Mouse (Mus musculus) embryonic facial prominence, embryonic 15.5 days (tissue): ENCODE measurements around the gene Cela3a. TPM values are rescaled to one million over a fixed set of nuclear protein-coding genes. Genes with fewer than 3 reads are reported as not detected.
A peak's percentile ranks its signal among the peaks of the same experiment; 100 is the strongest.

Source experiments
- ATAC-seq: fragments of 200-750 bp; cut with Nextera tagmentation; 2 replicates; pipeline ENCODE4 v1.8.0; 2017; ENCODE audit warnings: low read depth, moderate TSS enrichment; ENCODE audit not compliant: insufficient number of reproducible peaks, low FRiP score, low TSS enrichment
- H3K27ac ChIP-seq: fragments of 300-500 bp; sonication (generic); replicated peaks from 2 replicates; pipeline ENCODE4 v1.5.1; 2015; ENCODE audit warnings: mild to moderate bottlenecking, inconsistent platforms
- H3K27me3 ChIP-seq: fragments of 300-500 bp; sonication (generic); 2 replicates; pipeline ENCODE4 v1.6.1; 2015; ENCODE audit warnings: inconsistent platforms
- H3K36me3 ChIP-seq: fragments of 300-500 bp; sonication (generic); 2 replicates; pipeline ENCODE4 v1.6.1; 2015; ENCODE audit warnings: mild to moderate bottlenecking, inconsistent platforms
- H3K4me1 ChIP-seq: fragments of 300-500 bp; sonication (generic); 2 replicates; pipeline ENCODE4 v1.6.1; 2015; ENCODE audit warnings: inconsistent platforms
- H3K4me2 ChIP-seq: fragments of 300-500 bp; sonication (generic); replicated peaks from 2 replicates; pipeline ENCODE4 v1.6.1; 2015; ENCODE audit warnings: mild to moderate bottlenecking, inconsistent platforms
- H3K4me3 ChIP-seq: fragments of 300-500 bp; sonication (generic); replicated peaks from 2 replicates; pipeline ENCODE4 v1.5.1; 2015; ENCODE audit warnings: mild to moderate bottlenecking, inconsistent platforms
- H3K9ac ChIP-seq: fragments of 300-500 bp; sonication (generic); 2 replicates; pipeline ENCODE4 v1.6.1; 2015; ENCODE audit warnings: inconsistent platforms
- H3K9me3 ChIP-seq: fragments of 300-500 bp; sonication (generic); replicated peaks from 2 replicates; pipeline ENCODE4 v1.6.1; 2016; ENCODE audit warnings: inconsistent platforms
- WGBS: fragments of 180-500 bp; shearing (Covaris S2); methylation state at CpG from one replicate; pipeline ENCODE4 v1.1.7; 2015; 5-methylcytosine and 5-hydroxymethylcytosine counted together
- polyA plus RNA-seq: library from polyadenylated mRNA; unstranded; fragments of >200 nt; fragmentation: Nextera tagmentation; extraction: Ambion mirVana; gene quantifications from 2 replicates; pipeline ENCODE4 v1.2.1, GENCODE M21; 2015

Gene Cela3a
- polyA plus RNA-seq, 1 experiment from 2014 or later: not detected

DNA sequence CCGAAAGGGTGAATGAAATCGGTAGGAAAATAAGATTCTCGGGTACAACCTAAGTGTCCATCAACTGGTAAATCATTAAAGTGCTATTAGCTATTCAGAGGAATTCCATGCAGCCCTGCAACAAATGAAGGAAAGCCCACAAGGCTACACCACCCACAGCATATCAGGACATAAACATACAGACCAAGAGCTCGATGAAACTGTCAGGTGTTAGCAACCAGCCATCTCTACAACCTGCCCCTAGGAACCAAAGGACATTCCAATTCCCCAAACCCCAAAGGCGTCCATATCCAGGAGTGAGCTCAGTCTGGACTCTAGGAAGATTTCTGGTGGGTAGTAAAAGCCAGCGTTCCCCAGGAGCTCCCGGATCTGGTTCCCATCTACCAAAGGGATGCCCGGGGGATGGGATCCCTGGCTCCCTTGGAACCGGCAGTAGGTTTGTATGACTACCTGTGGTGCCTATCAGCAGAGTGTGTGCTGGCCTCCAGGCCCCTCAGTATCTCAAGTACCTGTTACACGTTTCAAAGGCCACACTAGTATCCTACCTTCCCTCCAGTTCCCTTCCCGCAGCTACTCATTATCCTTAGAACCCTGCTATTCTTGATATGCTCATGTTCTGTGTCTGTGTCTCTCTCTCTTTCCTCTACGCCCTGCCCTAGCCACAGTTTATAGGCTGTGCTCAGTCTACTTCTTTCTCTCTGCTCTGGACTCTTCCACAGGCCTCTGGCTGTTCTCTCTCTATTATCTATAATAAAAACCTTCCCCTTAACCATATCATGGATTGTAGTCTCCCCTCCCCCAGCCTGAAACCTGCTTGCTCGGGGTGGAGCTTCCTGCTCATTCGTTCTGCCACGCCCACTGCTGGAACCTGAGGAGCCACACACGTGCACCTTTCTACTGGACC lies 28.6 kb downstream of the Cela3a start:
- Histone ChIP-seq H3K4me2 (no peak overlapping the region), H3K9ac (no peak overlapping the region), H3K4me3 (no peak overlapping the region), H3K27me3 (no peaks in the 10 kb centered on the region), H3K4me1 (peaks cover 4% of the 10 kb centered on the region; the same call in 1 of the 2 replicates), H3K36me3 (no peaks in the 10 kb centered on the region), H3K9me3 (no peaks in the 10 kb centered on the region), H3K27ac (no peak overlapping the region)
- WGBS: 34% methylated on average over 15 of the region's 16 CpGs
- no peak for ATAC-seq

DNA sequence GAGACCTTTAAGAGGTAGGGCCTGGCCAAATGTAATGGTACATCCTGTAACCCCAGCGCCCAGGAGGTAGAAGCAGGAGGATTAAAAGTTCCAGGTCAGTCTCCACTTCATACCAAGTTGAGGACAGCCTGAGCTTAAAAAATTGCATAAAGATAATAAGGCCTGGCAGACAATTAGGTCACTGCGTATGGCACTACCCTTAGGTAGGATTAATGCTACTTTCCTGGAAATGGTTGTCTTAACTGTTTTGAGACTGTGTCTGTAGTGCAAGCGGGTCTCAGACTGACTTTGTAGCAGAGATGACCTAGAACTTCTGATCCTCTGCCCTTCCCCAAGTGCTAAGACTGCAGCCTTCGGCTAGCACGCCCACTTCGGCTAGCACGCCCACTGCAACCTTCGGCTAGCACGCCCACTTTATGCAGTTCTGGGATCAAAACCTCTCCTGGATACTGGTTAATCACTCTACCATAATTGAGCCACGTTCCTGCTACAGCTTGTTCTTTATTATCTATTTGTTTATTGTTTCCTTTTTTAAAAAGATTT lies 29.8 kb downstream of the Cela3a start:
- no peak for ATAC-seq
- no peak overlapping the region for H3K27ac ChIP-seq
- no peak overlapping the region for H3K4me2 ChIP-seq
- H3K4me1 ChIP-seq: peaks cover 12% of the 10 kb centered on the region
- no peak overlapping the region for H3K9ac ChIP-seq
- H3K27me3 ChIP-seq: no peaks in the 10 kb centered on the region
- 84% methylated on average over 10 of the region's 10 CpGs for WGBS
- H3K9me3 ChIP-seq: no peaks in the 10 kb centered on the region
- no peak overlapping the region for H3K4me3 ChIP-seq
- no peaks in the 10 kb centered on the region for H3K36me3 ChIP-seq

DNA sequence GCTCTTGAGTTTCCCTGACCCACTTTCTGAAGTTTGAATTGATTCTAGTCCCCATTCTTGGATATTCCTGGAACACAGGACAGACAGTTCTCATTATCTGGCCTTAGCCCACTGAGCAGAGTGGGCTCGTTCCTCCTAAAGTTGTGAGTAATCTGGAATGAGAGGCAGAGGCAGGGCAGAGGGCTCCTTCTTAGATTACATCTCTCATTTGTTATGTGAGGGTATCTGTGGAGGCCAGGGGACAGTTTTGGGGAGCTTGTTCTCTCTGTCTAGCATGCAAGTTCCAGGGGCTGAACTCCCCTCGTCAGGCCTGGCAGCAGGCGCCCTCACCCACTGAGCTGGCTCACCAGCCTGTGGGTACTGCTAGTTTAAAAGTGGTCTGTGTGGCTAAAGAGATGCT lies 30.5 kb downstream of the Cela3a start:
- no peaks in the 10 kb centered on the region for H3K27me3 ChIP-seq
- H3K36me3 ChIP-seq: no peaks in the 10 kb centered on the region
- H3K27ac ChIP-seq: no peak overlapping the region
- WGBS: 68% methylated on average over 3 of the region's 3 CpGs
- H3K4me2 ChIP-seq: no peak overlapping the region
- H3K4me1 ChIP-seq: peaks cover 12% of the 10 kb centered on the region
- H3K9ac ChIP-seq: no peak overlapping the region
- H3K9me3 ChIP-seq: no peaks in the 10 kb centered on the region
- ATAC-seq: no peak
- H3K4me3 ChIP-seq: no peak overlapping the region

DNA sequence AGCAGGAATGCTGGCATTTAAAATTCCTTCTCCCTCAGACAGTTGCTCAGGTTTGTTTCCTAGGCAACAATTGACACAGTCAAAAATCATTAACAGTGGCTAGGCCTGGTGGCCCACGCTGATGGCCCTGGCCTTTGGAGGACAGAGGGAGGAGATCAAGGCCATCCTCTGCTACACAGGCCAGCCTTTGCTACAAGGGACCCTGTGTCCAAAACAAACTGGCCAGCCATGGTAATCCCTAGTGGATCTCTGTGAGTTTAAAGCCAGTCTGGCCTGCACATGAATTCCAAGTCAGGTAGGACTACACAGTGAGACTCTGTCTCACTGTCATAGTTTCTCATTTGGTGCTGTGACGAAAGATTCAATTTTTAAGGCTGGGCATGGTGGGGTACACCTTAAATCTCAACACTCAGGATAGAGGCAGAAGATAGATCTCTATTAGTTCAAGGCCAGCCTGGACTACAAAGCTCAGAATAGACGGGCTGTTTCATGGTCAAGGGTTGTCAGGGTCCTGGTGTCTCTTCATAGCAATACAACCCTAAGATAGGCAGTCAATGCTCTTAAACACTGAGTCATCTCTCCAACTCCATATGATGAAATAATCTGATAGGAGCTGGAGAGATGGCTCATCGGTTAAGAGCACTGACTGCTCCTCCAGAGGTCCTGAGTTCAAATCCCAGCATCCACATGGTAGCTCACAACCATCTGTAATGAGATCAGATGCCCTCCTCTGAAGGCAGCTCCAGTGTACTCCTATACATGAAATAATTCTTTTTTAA lies 31.9 kb downstream of the Cela3a start:
- no peak overlapping the region for H3K9ac ChIP-seq
- 79% methylated on average over 4 of the region's 4 CpGs for WGBS
- H3K27ac ChIP-seq: no peak overlapping the region
- H3K9me3 ChIP-seq: no peaks in the 10 kb centered on the region
- H3K4me1 ChIP-seq: peaks cover 18% of the 10 kb centered on the region
- H3K4me3 ChIP-seq: no peak overlapping the region
- H3K4me2 ChIP-seq: no peak overlapping the region
- H3K27me3 ChIP-seq: no peaks in the 10 kb centered on the region
- no peak for ATAC-seq
- no peaks in the 10 kb centered on the region for H3K36me3 ChIP-seq

DNA sequence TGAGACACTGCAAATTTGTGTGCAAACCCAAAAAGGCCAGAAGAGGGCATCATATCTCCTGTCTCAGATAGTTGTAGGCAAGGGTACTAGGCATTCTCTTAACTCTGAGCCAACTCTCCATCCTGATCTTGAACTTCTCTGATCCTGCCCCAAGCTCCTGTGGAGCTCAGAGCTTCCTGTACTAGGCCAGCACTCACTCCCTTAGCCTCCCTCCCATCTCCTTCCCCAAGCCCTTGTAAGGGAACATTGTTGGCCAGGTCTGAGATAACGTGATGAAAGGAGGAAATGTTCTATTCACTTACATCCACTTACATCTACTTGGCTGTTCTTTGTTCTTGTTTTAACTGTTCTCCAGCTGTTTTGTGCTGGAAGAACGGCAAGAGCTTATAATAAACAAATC lies 32.8 kb downstream of the Cela3a start:
- H3K4me1 ChIP-seq: peaks cover 18% of the 10 kb centered on the region
- no peak overlapping the region for H3K27ac ChIP-seq
- no peak for ATAC-seq
- H3K4me2 ChIP-seq: no peak overlapping the region
- H3K4me3 ChIP-seq: no peak overlapping the region
- WGBS: 71% methylated on average over 2 of the region's 2 CpGs
- no peaks in the 10 kb centered on the region for H3K36me3 ChIP-seq
- no peaks in the 10 kb centered on the region for H3K27me3 ChIP-seq
- H3K9ac ChIP-seq: no peak overlapping the region
- no peaks in the 10 kb centered on the region for H3K9me3 ChIP-seq

DNA sequence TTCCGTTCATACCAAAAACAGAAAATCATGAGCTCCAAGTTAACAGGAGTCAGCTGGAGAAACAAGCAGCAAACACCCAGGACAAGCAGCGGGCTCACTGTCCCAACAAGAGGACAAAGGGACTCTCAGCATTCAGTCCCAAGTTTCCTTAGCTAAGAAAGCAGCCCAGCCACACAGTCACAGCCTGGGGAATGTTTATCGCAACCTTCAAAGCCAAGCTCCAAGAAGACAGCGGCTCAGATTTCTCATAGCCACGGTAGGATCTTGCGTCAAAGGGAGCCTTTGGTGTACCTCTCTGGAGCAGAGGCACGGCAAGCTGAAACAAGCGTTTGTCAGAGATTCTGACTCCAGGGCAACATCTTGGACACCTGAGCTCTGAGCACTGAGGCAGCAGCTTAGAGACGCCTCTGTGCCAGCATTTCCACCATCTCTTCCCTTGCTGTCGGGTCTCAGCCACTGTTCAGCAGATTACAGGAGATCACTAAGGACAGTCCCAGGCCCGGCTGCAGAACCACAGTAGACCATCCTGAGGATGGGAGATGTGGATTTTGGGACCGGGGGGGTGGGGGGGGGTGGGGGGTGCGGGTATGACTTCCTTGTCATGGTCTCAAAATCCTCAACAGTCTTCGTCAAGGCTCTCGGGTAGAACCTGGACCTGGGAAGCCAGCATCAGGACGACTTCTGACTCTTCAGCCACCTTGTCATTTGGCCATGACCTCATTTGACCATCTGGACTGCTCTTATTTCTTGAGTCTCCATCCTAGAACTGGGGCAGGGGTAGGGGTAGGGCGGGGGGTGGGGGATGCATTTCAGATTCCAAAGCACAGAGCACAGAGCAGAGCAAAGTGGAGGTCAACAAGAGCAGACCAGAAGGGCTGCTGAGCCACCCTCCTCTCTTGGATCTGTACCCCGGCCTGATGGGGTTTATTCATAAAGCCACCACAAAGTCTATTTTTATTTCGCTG lies 34.0 kb downstream of the Cela3a start:
- Histone ChIP-seq H3K27ac (peak overlapping the region; percentile 68), H3K27me3 (no peaks in the 10 kb centered on the region), H3K9me3 (no peaks in the 10 kb centered on the region), H3K9ac (no peak overlapping the region), H3K4me1 (peaks cover 15% of the 10 kb centered on the region; the same call in 1 of the 2 replicates), H3K36me3 (no peaks in the 10 kb centered on the region), H3K4me3 (no peak overlapping the region), H3K4me2 (no peak overlapping the region)
- WGBS: 28% methylated on average over 18 of the region's 19 CpGs
- 0 out of 2 replicates have a peak, but pooled peaks have one; percentile 35 for ATAC-seq

DNA sequence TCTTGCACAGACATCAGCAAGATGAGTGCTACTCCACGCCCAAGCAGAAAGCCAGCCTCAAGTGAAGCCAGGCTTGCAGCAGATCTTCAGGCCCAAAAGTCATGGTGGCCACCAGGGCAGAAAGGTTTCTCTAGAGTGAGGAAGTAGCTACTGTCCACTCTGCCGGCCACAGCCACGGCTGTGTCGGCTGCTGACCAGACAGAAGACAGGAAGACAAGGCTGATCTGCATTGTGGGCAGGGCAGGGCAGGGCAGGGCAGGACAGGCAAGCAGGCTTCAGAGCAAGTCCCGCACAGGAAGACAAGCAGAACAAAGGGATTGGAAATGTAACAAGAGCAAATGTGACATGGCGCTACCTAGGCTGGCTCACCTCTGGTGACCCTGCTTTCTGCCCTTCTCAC lies 35.9 kb downstream of the Cela3a start:
- 52% methylated on average over 6 of the region's 6 CpGs for WGBS
- H3K27me3 ChIP-seq: no peaks in the 10 kb centered on the region
- peak overlapping the region; percentile 17; the same call in 1 of the 2 replicates for H3K27ac ChIP-seq

DNA sequence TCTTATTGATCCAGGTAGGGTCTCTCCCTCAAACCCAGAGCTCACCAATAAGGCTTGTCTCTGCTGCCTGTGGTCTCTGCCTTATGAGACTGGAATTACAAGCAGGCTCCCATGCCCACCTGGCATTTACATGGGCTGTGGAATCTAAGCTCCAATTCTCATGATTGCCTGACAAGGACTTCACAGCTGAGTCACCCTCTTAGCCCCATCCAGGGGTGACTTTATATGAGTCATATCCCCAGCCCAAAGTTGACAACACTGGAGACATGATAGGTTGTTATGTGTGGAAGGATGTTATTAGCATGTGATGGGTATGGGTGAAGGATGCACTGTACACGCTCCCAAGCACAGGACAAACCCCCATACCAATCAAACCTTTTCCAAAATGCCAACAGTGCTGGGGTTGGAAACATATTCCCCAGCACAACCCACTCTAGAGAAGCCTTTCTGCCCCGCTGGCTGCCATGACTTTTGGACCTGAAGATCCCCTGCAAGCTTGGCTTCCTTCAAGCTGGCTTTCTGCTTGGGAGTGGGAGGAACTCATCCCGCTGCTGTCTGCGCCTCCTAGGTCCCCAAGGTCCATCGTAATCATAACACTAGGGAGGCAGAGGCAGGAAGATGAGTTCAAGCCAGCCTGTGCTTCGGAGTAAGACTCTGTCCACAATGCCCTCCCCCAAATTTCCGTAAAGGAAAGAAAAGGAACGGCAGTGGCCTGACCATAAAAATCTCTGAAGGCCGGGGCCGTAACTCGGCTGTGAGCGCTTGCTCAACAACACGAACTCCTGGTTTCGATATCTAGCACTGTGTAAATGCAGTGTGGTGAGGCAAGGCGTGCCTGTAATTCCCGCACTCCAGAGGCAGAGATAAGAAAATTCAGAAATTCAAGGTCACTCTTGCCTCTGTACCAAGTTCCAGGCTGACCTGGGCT lies 37.7 kb downstream of the Cela3a start:
- Histone ChIP-seq H3K4me2 (no peak overlapping the region), H3K9me3 (no peaks in the 10 kb centered on the region), H3K27me3 (no peaks in the 10 kb centered on the region), H3K4me1 (peaks cover 38% of the 10 kb centered on the region), H3K36me3 (no peaks in the 10 kb centered on the region), H3K27ac (no peak overlapping the region), H3K4me3 (no peak overlapping the region), H3K9ac (no peak overlapping the region)
- WGBS: 84% methylated on average over 16 of the region's 16 CpGs
- no peak for ATAC-seq

More for the DNA sequence above, 35.9 kb downstream of the Cela3a start:
- no peak overlapping the region for H3K4me3 ChIP-seq
- no peak overlapping the region for H3K4me2 ChIP-seq
- H3K9me3 ChIP-seq: no peaks in the 10 kb centered on the region
- ATAC-seq: no peak
- no peaks in the 10 kb centered on the region for H3K36me3 ChIP-seq
- no peak overlapping the region for H3K9ac ChIP-seq
- peaks cover 24% of the 10 kb centered on the region for H3K4me1 ChIP-seq

DNA sequence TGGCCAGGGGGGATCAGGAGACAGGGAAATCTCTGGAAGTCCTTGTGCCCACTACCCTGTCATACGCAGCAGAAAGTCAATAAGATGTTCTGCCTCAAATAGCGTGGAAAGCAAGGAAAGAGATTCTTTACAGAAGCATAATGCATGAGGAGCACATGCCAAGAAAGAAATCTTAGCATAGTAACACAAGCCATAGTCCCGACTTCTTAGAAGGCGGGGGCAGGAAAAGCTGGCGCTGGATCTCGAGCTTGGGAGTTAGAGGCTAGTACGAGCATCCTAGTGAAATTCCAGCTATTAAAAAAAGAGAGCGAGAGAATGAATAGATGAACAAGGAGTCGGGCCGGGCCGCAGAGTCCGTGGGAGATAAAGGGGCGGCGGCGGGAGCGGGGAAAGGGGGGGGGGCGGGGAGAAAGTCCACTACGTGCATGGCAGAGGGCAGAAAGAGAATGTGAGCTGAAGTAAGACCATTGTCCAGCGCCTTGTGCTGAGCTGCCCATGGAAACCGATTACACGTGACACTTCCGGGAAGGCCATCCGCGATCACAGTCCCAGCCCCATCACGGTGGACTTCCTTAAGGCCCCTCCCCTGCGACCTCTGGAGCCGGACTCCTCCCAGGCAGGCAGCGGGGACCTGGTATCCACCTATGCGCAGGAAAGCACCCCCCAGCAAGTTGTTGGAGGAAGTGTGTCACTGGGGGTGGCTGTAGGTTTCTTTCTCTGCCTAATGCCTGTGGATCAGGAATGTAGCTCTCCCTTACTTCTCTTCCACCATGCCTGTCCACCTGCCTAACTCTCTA lies 39.4 kb downstream of the Cela3a start:
- H3K4me3 ChIP-seq: peak overlapping the region; percentile 39
- peak; percentile 57; the same call in 1 of the 2 replicates for ATAC-seq
- peaks cover 30% of the 10 kb centered on the region for H3K4me1 ChIP-seq
- 7% methylated on average over 27 of the region's 29 CpGs for WGBS
- peak overlapping the region; percentile 71 for H3K4me2 ChIP-seq
- H3K9ac ChIP-seq: peak overlapping the region; percentile 21; the same call in 1 of the 2 replicates
- no peaks in the 10 kb centered on the region for H3K27me3 ChIP-seq
- H3K27ac ChIP-seq: peak overlapping the region; percentile 51
- H3K9me3 ChIP-seq: no peaks in the 10 kb centered on the region
- H3K36me3 ChIP-seq: no peaks in the 10 kb centered on the region
